Mouse (Mus musculus) liver, postnatal 0 days (tissue): ENCODE results near the gene Krt19.

Experiments
- CTCF ChIP-seq: sonication (generic); IDR thresholded peaks from 2 replicates; pipeline ENCODE4 v1.5.1; 2016; ENCODE audit warnings: antibody characterized with exemption, low read depth
- EP300 ChIP-seq: IDR thresholded peaks from 2 replicates; pipeline ENCODE4 v1.6.1; 2016; ENCODE audit warnings: antibody characterized with exemption, low read depth, mild to moderate bottlenecking

GRCm38 (mm10) chr11:100181725-100182124 is 33.3 kb upstream of the Krt19 start:
- TF ChIP-seq EP300 (no peak), CTCF (no peak)
